Mouse (Mus musculus): ENCODE measurements around the gene Hdac9. TPM values are rescaled to one million over a fixed set of nuclear protein-coding genes. Genes with fewer than 3 reads are reported as not detected.

The Hdac9 gene
- polyA plus RNA-seq, 1 experiment from 2014 or later, result 13.6 TPM

GRCm38 (mm10) chr12:34795487-34795886, 121.4 kb downstream of the Hdac9 start:
- Histone ChIP-seq H3K4me1 (replicated peaks; ENCODE audit: control insufficient read depth, insufficient read depth, low read length) (peaks cover 10% of the 10 kb centered on the region), H3K27ac (ENCODE audit: low read length) (no peak overlapping the region), H3K27me3 (replicated peaks; ENCODE audit: control insufficient read depth, insufficient read depth, low read length) (no peaks in the 10 kb centered on the region), H3K9ac (replicated peaks; ENCODE audit: low read depth, low read length) (no peak overlapping the region), H3K4me3 (replicated peaks; ENCODE audit: low read length) (no peak overlapping the region), H3K4me2 (ENCODE audit: low read length) (no peak overlapping the region), H3K36me3 (ENCODE audit: control insufficient read depth, insufficient read depth) (no peaks in the 10 kb centered on the region), H3K9me3 (ENCODE audit: control insufficient read depth, low read length) (no peaks in the 10 kb centered on the region)
- ATAC-seq, result no peak
- 64% methylated on average over 4 of the region's 4 CpGs for WGBS

- peak; percentile 81 for ATAC-seq
- peaks cover 10% of the 10 kb centered on the region for H3K4me1 ChIP-seq (replicated peaks; ENCODE audit: control insufficient read depth, insufficient read depth, low read length)
- WGBS, result 50% methylated on average over 3 of the region's 3 CpGs
Observed at GRCm38 (mm10) chr12:34792113-34792452, 124.8 kb downstream of the Hdac9 start.

DNA sequence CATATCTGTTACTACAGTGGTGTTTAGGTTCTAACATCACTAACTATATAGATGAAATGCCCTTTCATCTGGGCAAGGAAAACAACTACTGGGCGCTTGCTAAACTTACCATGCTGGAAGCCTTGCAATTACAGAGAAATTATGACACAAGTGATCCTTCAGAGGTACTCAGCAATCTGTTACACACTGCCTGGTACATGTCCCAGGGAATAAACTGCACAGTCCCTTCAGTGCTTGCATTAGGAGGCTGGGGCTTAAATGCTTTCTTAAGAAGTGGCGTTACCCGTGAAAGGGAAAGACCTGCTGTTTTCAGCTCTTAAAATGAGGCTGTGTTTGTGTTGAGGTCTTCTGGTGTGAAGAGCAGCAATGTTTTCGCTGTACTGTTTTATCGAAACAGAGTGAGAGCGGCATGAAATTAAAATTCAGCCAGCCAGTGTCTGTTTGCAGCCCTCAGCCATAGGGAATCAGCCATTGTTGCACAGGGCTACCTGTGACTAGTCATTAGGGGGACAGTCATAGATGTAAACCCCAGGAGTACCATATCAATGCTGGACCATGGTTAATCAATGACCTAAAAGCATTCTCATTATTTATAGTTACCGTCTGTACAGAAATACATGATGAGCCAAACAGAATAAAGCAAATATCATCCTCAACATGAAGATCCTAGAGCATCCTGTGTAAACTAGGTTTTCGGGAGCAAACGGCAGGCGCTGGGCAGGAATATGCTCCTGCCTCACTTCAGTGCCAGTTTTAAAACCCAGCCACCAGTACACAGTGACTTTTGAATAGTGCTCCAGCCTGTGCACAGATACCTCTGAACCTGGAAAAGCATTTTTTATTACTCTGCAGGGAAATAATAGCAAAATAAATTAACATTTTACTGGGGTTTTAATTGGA, 125.4 kb downstream of the Hdac9 start:
- Histone ChIP-seq H3K9ac (replicated peaks; ENCODE audit: low read depth, low read length) (no peak overlapping the region), H3K9me3 (ENCODE audit: control insufficient read depth, low read length) (no peaks in the 10 kb centered on the region), H3K4me1 (replicated peaks; ENCODE audit: control insufficient read depth, insufficient read depth, low read length) (peaks cover 10% of the 10 kb centered on the region), H3K27me3 (replicated peaks; ENCODE audit: control insufficient read depth, insufficient read depth, low read length) (no peaks in the 10 kb centered on the region), H3K27ac (ENCODE audit: low read length) (peak overlapping the region; percentile 53; the same call in 1 of the 2 replicates), H3K4me3 (replicated peaks; ENCODE audit: low read length) (no peak overlapping the region), H3K36me3 (ENCODE audit: control insufficient read depth, insufficient read depth) (no peaks in the 10 kb centered on the region), H3K4me2 (ENCODE audit: low read length) (no peak overlapping the region)
- WGBS, result 65% methylated on average over 10 of the region's 10 CpGs
- peak; percentile 49; the same call in 1 of the 2 replicates for ATAC-seq

More at GRCm38 (mm10) chr12:34792113-34792452, 124.8 kb downstream of the Hdac9 start:
- H3K9me3 ChIP-seq (ENCODE audit: control insufficient read depth, low read length), result no peaks in the 10 kb centered on the region
- no peak overlapping the region for H3K4me2 ChIP-seq (ENCODE audit: low read length)
- H3K9ac ChIP-seq (replicated peaks; ENCODE audit: low read depth, low read length), result no peak overlapping the region
- H3K36me3 ChIP-seq (ENCODE audit: control insufficient read depth, insufficient read depth), result no peaks in the 10 kb centered on the region
- H3K4me3 ChIP-seq (replicated peaks; ENCODE audit: low read length), result no peak overlapping the region
- H3K27ac ChIP-seq (ENCODE audit: low read length), result peak overlapping the region; percentile 25; the same call in 1 of the 2 replicates
- H3K27me3 ChIP-seq (replicated peaks; ENCODE audit: control insufficient read depth, insufficient read depth, low read length), result no peaks in the 10 kb centered on the region

DNA sequence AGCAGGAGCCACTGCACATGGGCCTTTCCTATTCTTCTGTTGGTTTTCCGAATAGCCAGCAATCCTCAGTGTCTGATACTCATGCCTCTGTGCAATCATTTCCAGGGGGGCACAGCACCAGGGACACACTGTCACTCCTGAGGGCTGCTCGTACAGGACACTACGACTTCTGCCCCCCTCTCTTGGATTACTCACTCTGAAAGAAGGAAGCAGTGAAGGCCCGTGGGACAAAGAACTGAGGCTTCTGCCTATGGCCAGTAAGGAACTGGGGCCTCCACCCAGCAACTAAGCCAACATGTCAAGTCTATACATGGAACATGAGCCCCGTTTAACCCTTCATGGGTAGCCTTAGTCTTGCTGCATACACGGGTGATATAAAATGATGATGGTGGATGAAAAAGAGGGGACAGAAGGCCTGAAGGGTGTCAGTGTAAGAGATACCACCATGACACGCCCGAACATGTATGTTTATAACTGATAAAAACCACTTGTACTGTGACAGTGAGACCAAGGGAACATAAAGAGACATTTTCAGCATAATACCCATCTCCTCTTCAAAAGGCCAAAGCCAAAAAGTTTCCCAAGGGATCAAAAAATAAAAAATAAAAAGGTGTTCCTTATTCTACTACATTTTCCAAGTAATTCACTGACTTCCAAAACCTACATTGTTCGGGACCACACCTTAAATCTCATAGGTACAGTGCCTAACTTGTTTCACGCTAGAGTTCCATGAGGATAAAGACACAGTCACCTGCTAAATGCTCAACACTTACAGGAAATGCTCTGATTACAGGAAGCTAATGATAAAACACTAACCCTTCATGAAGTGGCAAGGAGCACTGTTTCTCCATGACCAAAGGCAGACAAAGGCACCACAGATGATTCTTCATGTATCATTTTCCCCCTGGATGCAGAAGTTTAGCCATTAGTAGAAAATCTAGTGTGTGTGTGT, 127.6 kb downstream of the Hdac9 start:
- Histone ChIP-seq H3K36me3 (ENCODE audit: control insufficient read depth, insufficient read depth) (no peaks in the 10 kb centered on the region), H3K27me3 (replicated peaks; ENCODE audit: control insufficient read depth, insufficient read depth, low read length) (no peaks in the 10 kb centered on the region), H3K4me1 (replicated peaks; ENCODE audit: control insufficient read depth, insufficient read depth, low read length) (peaks cover 10% of the 10 kb centered on the region), H3K27ac (ENCODE audit: low read length) (no peak overlapping the region), H3K9me3 (ENCODE audit: control insufficient read depth, low read length) (no peaks in the 10 kb centered on the region), H3K4me2 (ENCODE audit: low read length) (no peak overlapping the region), H3K4me3 (replicated peaks; ENCODE audit: low read length) (no peak overlapping the region), H3K9ac (replicated peaks; ENCODE audit: low read depth, low read length) (no peak overlapping the region)
- 87% methylated on average over 10 of the region's 10 CpGs for WGBS
- no peak for ATAC-seq

DNA sequence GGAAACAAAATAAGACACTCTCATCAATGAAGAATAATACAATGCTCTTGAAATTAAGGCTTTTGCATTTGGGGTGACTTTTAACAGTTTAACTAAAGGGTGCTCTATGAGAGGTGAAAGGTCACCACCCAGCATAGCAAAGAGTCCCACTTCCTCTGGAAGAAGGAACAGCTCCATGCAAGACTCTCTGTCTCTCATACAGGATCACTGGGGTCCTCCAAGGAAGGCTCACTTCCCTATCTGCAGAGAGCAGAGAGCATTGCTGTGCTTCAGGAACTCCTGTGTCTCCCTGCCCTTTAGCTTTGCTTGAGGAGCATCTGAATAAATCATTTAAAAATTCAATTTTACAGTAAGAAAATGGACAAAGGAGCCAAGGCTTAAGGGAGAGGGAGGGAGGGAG, 129.5 kb downstream of the Hdac9 start:
- no peaks in the 10 kb centered on the region for H3K9me3 ChIP-seq (ENCODE audit: control insufficient read depth, low read length)
- no peak for ATAC-seq

GRCm38 (mm10) chr12:34783574-34783973, 133.3 kb downstream of the Hdac9 start:
- H3K4me2 ChIP-seq (ENCODE audit: low read length), result no peak overlapping the region
- no peak overlapping the region for H3K4me3 ChIP-seq (replicated peaks; ENCODE audit: low read length)
- no peaks in the 10 kb centered on the region for H3K27me3 ChIP-seq (replicated peaks; ENCODE audit: control insufficient read depth, insufficient read depth, low read length)
- H3K9ac ChIP-seq (replicated peaks; ENCODE audit: low read depth, low read length), result no peak overlapping the region
- no peaks in the 10 kb centered on the region for H3K36me3 ChIP-seq (ENCODE audit: control insufficient read depth, insufficient read depth)
- no peak for ATAC-seq
- WGBS, result 89% methylated on average over 6 of the region's 6 CpGs
- no peaks in the 10 kb centered on the region for H3K9me3 ChIP-seq (ENCODE audit: control insufficient read depth, low read length)
- no peaks in the 10 kb centered on the region for H3K4me1 ChIP-seq (replicated peaks; ENCODE audit: control insufficient read depth, insufficient read depth, low read length)
- no peak overlapping the region for H3K27ac ChIP-seq (ENCODE audit: low read length)

More for the DNA sequence above, 129.5 kb downstream of the Hdac9 start:
- no peaks in the 10 kb centered on the region for H3K27me3 ChIP-seq (replicated peaks; ENCODE audit: control insufficient read depth, insufficient read depth, low read length)
- H3K4me3 ChIP-seq (replicated peaks; ENCODE audit: low read length), result no peak overlapping the region
- H3K27ac ChIP-seq (ENCODE audit: low read length), result no peak overlapping the region
- H3K9ac ChIP-seq (replicated peaks; ENCODE audit: low read depth, low read length), result no peak overlapping the region
- no peak overlapping the region for H3K4me2 ChIP-seq (ENCODE audit: low read length)
- H3K36me3 ChIP-seq (ENCODE audit: control insufficient read depth, insufficient read depth), result no peaks in the 10 kb centered on the region
- H3K4me1 ChIP-seq (replicated peaks; ENCODE audit: control insufficient read depth, insufficient read depth, low read length), result peaks cover 9% of the 10 kb centered on the region

DNA sequence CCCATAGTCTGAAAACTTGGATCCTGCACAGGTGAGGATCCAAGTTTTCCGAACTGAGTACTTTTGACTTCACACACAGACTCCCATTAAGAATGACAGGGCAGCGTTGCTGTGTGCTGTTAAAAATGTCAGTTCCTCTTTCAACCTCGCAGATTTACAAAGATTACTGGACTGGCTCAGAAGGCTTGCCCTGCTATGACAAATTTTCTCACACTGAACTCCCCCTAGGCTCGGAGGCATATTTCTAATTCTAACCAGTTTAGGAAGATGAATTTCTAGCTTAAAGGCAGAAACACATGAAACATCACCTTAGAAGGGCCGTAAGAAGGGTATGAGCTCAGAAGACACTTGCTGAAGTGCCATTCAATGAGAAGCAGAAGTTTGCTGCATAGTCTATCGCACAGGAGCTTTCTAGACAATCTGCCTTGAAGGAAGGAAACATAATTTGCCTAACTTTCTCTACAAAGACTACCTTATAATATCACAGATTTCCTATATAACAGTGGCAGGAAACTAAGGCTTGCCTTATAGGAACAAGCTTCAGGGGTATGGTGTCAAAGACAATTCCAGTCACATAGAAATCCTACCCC, 137.4 kb downstream of the Hdac9 start:
- Histone ChIP-seq H3K4me2 (ENCODE audit: low read length) (no peak overlapping the region), H3K4me3 (replicated peaks; ENCODE audit: low read length) (no peak overlapping the region), H3K4me1 (replicated peaks; ENCODE audit: control insufficient read depth, insufficient read depth, low read length) (no peaks in the 10 kb centered on the region), H3K27ac (ENCODE audit: low read length) (no peak overlapping the region), H3K36me3 (ENCODE audit: control insufficient read depth, insufficient read depth) (no peaks in the 10 kb centered on the region), H3K9ac (replicated peaks; ENCODE audit: low read depth, low read length) (no peak overlapping the region), H3K9me3 (ENCODE audit: control insufficient read depth, low read length) (no peaks in the 10 kb centered on the region), H3K27me3 (replicated peaks; ENCODE audit: control insufficient read depth, insufficient read depth, low read length) (no peaks in the 10 kb centered on the region)
- ATAC-seq, result no peak
- 87% methylated on average over 6 of the region's 6 CpGs for WGBS

DNA sequence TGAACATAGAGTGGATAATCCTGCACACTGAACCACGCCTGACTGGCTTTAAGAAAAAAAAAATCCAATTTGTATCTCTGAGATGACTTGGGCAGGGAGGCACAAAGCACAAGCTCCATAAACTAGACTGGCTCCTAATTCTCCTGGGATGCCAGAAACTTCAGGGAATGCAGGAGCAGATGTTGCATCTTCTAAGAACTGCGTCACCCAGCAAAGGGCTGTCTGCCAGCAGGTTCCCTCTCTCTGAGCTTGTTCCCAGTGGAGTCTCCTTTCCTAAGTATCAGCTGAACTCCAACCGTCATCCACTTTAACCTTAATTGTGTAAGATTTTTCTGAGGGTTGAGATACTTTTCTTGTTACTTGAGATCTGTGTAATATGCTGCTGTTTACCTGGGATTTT, 140.7 kb downstream of the Hdac9 start:
- Histone ChIP-seq H3K4me2 (ENCODE audit: low read length) (no peak overlapping the region), H3K27ac (ENCODE audit: low read length) (no peak overlapping the region), H3K9me3 (ENCODE audit: control insufficient read depth, low read length) (no peaks in the 10 kb centered on the region), H3K4me1 (replicated peaks; ENCODE audit: control insufficient read depth, insufficient read depth, low read length) (no peaks in the 10 kb centered on the region), H3K36me3 (ENCODE audit: control insufficient read depth, insufficient read depth) (no peaks in the 10 kb centered on the region), H3K27me3 (replicated peaks; ENCODE audit: control insufficient read depth, insufficient read depth, low read length) (no peaks in the 10 kb centered on the region), H3K4me3 (replicated peaks; ENCODE audit: low read length) (no peak overlapping the region), H3K9ac (replicated peaks; ENCODE audit: low read depth, low read length) (no peak overlapping the region)
- ATAC-seq, result no peak
- 45% methylated on average over 3 of the region's 3 CpGs for WGBS

DNA sequence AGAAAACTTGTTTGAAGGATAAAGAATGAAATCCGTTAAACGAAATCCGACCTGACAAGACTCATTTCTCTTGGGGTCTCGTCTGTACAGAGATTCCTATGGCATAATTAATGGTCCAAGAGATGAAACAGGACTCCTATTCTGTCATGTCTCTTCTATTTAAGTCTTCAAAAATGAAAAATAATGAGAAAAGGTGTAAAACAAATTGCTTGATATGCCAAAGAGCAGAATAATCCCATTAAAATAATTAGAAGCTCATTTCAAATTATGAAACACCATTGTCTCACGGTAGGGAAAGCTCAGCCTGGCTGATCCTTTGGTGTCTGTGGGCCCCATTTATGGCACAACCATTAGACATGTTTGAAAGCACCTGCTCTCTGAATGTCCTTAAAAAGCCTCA, 142.8 kb downstream of the Hdac9 start:
- 26% methylated on average over 5 of the region's 5 CpGs for WGBS
- no peaks in the 10 kb centered on the region for H3K27me3 ChIP-seq (replicated peaks; ENCODE audit: control insufficient read depth, insufficient read depth, low read length)
- no peak overlapping the region for H3K4me3 ChIP-seq (replicated peaks; ENCODE audit: low read length)
- ATAC-seq, result no peak
- no peaks in the 10 kb centered on the region for H3K36me3 ChIP-seq (ENCODE audit: control insufficient read depth, insufficient read depth)
- no peak overlapping the region for H3K9ac ChIP-seq (replicated peaks; ENCODE audit: low read depth, low read length)
- no peaks in the 10 kb centered on the region for H3K9me3 ChIP-seq (ENCODE audit: control insufficient read depth, low read length)
- no peak overlapping the region for H3K4me2 ChIP-seq (ENCODE audit: low read length)
- H3K27ac ChIP-seq (ENCODE audit: low read length), result no peak overlapping the region
- H3K4me1 ChIP-seq (replicated peaks; ENCODE audit: control insufficient read depth, insufficient read depth, low read length), result no peaks in the 10 kb centered on the region

Data from forebrain, embryonic 16.5 days (tissue).